Comparison of ENCODE assay signal across 14 mouse cellular contexts in genomic region chr5:37107611-37108010, GRCm38 (mm10). TPM values are rescaled to one million over a fixed set of nuclear protein-coding genes. Genes with fewer than 3 reads are reported as not detected.
"Had no signal": no experiment of that assay in that cellular context is flagged by ENCODE, and none has a peak within 500 bp of the region (broad histone marks: within the 10 kb centered on the region; RNA-seq: fewer than 3 reads in every experiment).

No protein-coding gene starts in this region.

- H3K27ac ChIP-seq: limb, embryonic 13.5 days; liver, embryonic 14.5 days had no signal

- DNase-seq: kidney, adult 11 months; kidney, adult 9 months; kidney, postnatal 10 days; left cerebral cortex, postnatal 4 days; lung, adult 18-20 months; midbrain, embryonic 14.5 days; right cerebral cortex, adult 18-20 months; right cerebral cortex, postnatal 25 days had no signal

- H3K9me3 ChIP-seq: limb, embryonic 13.5 days had no signal

- ATAC-seq: inflammation-experienced regulatory T-cells, adult 6 months had no signal

- H3K36me3 ChIP-seq: limb, embryonic 13.5 days had no signal

- H3K4me1 ChIP-seq: limb, embryonic 13.5 days had no signal

- H3K4me3 ChIP-seq: limb, embryonic 13.5 days had no signal

- H3K4me2 ChIP-seq: limb, embryonic 13.5 days had no signal

- H3K9ac ChIP-seq: limb, embryonic 13.5 days; liver, embryonic 14.5 days had no signal

RNA-seq across cellular contexts. Expression of gene Gm1043, which starts 22.4 kb away (rescaled TPM):
- total RNA-seq: liver, adult 2 months; megakaryocyte progenitor cell, adult 5-6 weeks had no signal
- polyA plus RNA-seq: liver, embryonic 14.5 days; lung, embryonic 16.5 days had no signal
